Mouse (Mus musculus): ENCODE measurements around the gene Olfr603.
"Not testable (repeated sequence)": the region's sequence is repeated elsewhere in the genome, so short reads cannot be mapped to it uniquely, and the experiment has no call there.

The Olfr603 gene

DNA sequence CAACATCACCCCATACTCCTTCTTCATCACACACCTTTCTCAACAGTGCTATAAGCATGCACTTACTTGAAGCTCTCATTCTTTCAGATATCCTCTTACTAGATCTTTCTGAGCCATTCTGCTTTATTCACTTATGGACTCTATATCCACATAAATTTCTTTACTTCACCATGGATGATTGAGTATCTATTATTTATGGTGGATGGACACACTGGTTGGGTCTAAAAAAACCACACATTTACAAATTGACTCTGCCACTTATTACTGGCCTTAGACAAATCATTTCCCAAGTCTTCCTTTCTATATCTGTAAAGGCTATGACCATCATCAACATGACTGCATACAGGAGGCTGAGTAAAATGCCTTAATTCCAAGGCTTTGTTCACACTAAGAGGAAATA, at the start of gene Olfr603:
TSS of gene Olfr603 (minus strand) at position 101 of the 400 bp plus-strand sequence.
- DNase-seq (ENCODE audit: low read depth, low spot score), result no peak

DNA sequence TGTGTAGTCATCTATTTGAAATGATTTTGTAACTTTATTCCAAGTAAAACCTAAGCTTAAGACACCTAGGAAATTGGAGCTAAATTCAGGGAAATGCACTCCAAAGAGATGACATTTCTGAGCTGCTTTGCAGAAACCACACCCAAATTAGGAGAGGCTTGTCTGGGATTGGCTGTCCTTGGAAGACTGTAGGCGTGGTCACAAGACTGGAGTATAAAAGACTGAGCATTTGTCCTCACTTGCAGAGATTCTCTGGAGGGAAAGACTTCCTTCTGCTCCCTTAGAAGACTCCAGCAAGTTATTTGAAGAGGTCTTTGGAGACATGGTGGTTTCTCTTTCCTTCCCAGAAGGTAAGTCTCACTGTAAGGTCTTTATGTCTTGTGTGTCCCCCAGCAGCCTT, 28.8 kb upstream of the Olfr603 start, which contains the start of gene Usp17lc:
TSS of gene Usp17lc (plus strand) at position 301 of the 400 bp plus-strand sequence.
- DNase-seq (ENCODE audit: low read depth, low spot score), result not testable (repeated sequence)

DNA sequence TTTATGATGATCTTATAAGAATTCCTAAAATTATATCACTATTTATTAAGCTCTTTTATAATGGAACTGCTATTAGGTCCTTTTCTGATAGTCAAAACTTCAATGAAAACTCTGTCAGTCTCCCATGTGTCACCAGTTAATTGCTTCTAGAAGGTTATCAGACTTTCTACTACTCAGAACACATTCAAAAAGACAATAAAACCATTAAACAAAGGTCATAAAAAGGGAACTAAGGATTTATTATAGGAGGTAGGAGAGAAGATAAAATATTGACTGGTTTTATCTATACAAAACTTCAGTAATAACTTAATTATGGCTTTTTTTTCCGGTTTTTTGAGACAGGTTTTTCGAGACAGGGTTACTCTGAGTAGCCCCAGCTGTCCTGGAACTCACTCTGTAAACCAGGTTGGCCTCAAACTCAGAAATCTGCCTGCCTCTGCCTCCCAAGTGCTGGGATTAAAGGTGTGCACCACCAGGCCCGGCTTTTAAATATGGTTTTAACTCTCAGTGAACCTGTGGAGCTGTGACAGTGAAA, 20.6 kb upstream of the Olfr603 start:
- not testable (repeated sequence) for DNase-seq (ENCODE audit: low read depth, low spot score)

DNA sequence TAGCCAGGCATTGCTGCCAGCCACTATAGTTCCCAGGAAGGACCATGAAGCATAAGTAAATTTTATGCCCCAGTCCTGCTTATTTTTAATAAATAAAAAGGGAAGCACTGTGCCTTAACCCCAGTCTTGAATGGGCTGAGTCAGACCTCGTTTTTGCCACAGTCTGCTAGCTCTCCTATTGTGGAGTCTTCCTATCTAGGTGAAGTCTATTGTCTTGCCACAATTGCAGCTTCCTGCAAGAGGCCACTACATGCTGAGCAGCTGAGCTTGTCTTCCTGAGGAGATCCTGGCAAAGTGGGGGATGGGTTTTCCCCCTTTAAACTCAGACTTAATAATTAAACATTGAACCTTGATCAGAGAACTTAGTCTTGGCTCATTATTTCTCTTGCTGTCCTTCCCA, 13.0 kb upstream of the Olfr603 start:
- no peak for DNase-seq (ENCODE audit: low read depth, low spot score)

DNA sequence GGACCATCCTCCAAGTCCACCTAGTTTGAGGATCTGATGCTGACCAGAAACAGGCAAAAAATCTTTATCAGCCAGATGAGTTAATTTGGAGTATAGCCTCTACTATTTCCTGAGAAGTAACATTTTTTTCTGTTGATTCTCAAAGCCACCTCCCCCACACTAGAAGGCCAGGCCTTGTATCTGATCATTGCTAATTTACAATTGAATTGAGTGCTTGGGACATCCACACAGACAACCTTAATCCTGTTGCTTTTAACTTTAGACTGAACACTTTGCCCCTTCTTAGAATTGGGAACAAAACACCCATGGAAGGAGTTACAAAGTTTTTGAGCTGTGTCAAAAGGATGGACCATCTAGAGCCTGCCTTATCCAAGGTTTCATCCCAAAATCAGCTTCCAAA, 11.8 kb upstream of the Olfr603 start:
- DNase-seq (ENCODE audit: low read depth, low spot score), result no peak

GRCm38 (mm10) chr7:103362555-103362954, 23.4 kb downstream of the Olfr603 start, which contains the start of gene Olfr601:
Gene Olfr601 (minus strand): TSS chr7:103362655.
- no peak for DNase-seq (ENCODE audit: low read depth, low spot score)

GRCm38 (mm10) chr7:103349569-103349968, 36.4 kb downstream of the Olfr603 start, which contains the start of gene Olfr600:
Gene Olfr600 (minus strand): TSS chr7:103349669.
- DNase-seq (ENCODE audit: low read depth, low spot score), result no peak

DNA sequence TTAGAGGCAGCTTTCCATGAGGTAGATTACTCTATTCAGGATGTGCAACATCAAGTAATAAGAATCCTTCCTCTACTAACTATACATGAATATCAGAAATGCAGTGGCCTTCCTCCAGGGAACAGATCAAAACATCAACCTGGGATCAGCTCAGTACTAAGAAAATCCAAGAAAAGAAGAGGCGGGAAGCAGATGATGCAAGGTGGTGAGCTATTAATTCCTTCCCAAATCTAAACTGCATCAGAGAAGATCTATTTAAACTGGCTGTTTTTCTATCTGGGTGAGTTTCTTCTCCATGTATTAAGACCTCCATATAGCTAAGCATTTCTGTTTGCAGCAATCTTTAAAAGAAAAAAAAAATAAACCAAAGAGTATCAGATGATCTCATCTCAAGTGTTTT, 50.4 kb downstream of the Olfr603 start, which contains the start of gene Olfr599:
TSS of gene Olfr599 (plus strand) at position 301 of the 400 bp plus-strand sequence.
- no peak for DNase-seq (ENCODE audit: low read depth, low spot score)
